In the genomic region with DNA sequence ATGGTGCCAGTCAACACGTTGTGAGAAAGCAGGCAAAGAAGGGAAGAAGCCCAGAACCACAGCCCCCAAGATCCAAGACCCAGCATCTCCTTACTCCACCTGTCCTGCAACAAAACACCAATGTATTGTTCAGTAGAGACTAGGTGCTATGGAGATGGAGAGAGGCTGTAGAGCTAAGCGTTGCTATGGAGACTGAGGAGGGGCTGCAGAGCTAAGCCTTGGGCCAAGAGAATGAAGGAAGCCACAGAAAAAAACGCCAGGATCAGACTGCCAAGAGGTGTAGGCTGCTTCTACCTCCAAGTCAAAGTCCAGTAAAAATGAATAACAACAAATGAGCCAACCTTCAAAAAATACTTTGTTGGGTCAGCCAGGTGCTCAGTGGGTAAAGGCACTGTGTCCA, we compare ENCODE assay signal across 12 mouse cellular contexts. TPM values are rescaled to one million over a fixed set of nuclear protein-coding genes. Genes with fewer than 3 reads are reported as not detected.
"Had no signal": no experiment of that assay in that cellular context is flagged by ENCODE, and none has a peak within 500 bp of the region (broad histone marks: within the 10 kb centered on the region; RNA-seq: fewer than 3 reads in every experiment).

No protein-coding gene starts in this region.

RNA-seq across cellular contexts. Expression of a gene that starts 4.9 kb away (rescaled TPM):
- polyA plus RNA-seq: liver, embryonic 16.5 days; lung, embryonic 14.5 days; lung, embryonic 16.5 days; midbrain, embryonic 10.5 days; midbrain, embryonic 12.5 days; midbrain, embryonic 14.5 days; myocyte; neural tube, embryonic 11.5 days; neural tube, embryonic 13.5 days; neural tube, embryonic 15.5 days; stomach, embryonic 14.5 days; stomach, embryonic 16.5 days had no signal

RNA-seq across cellular contexts. Expression of a gene that starts 12.7 kb away (rescaled TPM):
- polyA plus RNA-seq: liver, embryonic 16.5 days; lung, embryonic 14.5 days; lung, embryonic 16.5 days; midbrain, embryonic 10.5 days; midbrain, embryonic 12.5 days; midbrain, embryonic 14.5 days; myocyte; neural tube, embryonic 11.5 days; neural tube, embryonic 13.5 days; neural tube, embryonic 15.5 days; stomach, embryonic 14.5 days had no signal

RNA-seq across cellular contexts. Expression of a gene that starts 51.8 kb away (rescaled TPM):
- polyA plus RNA-seq: liver, embryonic 16.5 days; midbrain, embryonic 12.5 days; midbrain, embryonic 14.5 days; myocyte; neural tube, embryonic 11.5 days; neural tube, embryonic 13.5 days; neural tube, embryonic 15.5 days had no signal

RNA-seq across cellular contexts. Expression of a gene that starts 58.4 kb away (rescaled TPM):
- polyA plus RNA-seq: lung, embryonic 14.5 days; lung, embryonic 16.5 days; midbrain, embryonic 10.5 days; midbrain, embryonic 12.5 days; midbrain, embryonic 14.5 days; neural tube, embryonic 11.5 days; neural tube, embryonic 13.5 days; neural tube, embryonic 15.5 days; stomach, embryonic 14.5 days had no signal
